Mouse (Mus musculus) layer of hippocampus, adult 2 months (tissue): ENCODE results near the gene Sec14l2. TPM values are rescaled to one million over a fixed set of nuclear protein-coding genes. Genes with fewer than 3 reads are reported as not detected.
A peak's percentile ranks its signal among the peaks of the same experiment; 100 is the strongest.

Experiments used
- DNase-seq, 2 experiments: peaks; one replicate each; pipeline ENCODE4 v3.0.0; 2022; ENCODE audit warnings: low spot score in 2 of 2
- H3K27ac ChIP-seq: fragments of 200-600 bp; 2 replicates; pipeline ENCODE4 v1.8.1; 2022
- H3K4me3 ChIP-seq: fragments of 200-600 bp; 2 replicates; pipeline ENCODE4 v1.8.1; 2022; ENCODE audit warnings: mild to moderate bottlenecking
- CTCF ChIP-seq: fragments of 200-600 bp; conservative IDR thresholded peaks from 2 replicates; pipeline ENCODE4 v1.8.1; 2022; ENCODE audit warnings: antibody characterized with exemption, mild to moderate bottlenecking, moderate library complexity
- microRNA-seq, 2 experiments: library from miRNA; unstranded; fragments of <30 nt; microRNA quantifications; one replicate each; pipeline ENCODE4 v1.2.0; 2021
- total RNA-seq, 2 experiments: library from RNA; stranded (reverse); gene quantifications; 2 replicates each; pipeline ENCODE4 v1.2.3; 2021

Gene Sec14l2
- total RNA-seq, 2 experiments from 2014 or later = 62.8 to 67.6 TPM

GRCm38 (mm10) chr11:4053586-4053985 lies 69.6 kb downstream of the Sec14l2 start:
- DNase-seq = peak; percentile 50 to 88
- no peak overlapping the region for H3K4me3 ChIP-seq
- TF ChIP-seq CTCF = peak; percentile 96
- H3K27ac ChIP-seq = no peak overlapping the region

- TF ChIP-seq CTCF = no peak
These were observed 74.8 kb downstream of the Sec14l2 start for GRCm38 (mm10) chr11:4048438-4048837.

GRCm38 (mm10) chr11:4047766-4048165 lies 75.4 kb downstream of the Sec14l2 start:
- H3K4me3 ChIP-seq = no peak overlapping the region
- no peak for DNase-seq
- no peak overlapping the region for H3K27ac ChIP-seq
- no peak for TF ChIP-seq CTCF

More at GRCm38 (mm10) chr11:4048438-4048837, 74.8 kb downstream of the Sec14l2 start:
- H3K4me3 ChIP-seq = no peak overlapping the region
- no peak for DNase-seq
- H3K27ac ChIP-seq = no peak overlapping the region

Small RNA genes within 50 kb of the gene (microRNA-seq; reads per million reads assigned to microRNA genes)
- 1.5 to 3.2 reads per million in 2 experiments for gene Mir3060

Other genes with a start within 250 kb of the Sec14l2 start
- gene 4921536K21Rik, start 228.3 kb downstream of the Sec14l2 start, total RNA-seq = under 1 TPM; 0.39 to 0.41 TPM
- 10 to 100 TPM; 24.6 to 26.0 TPM for gene Dusp18, start 228.2 kb downstream of the Sec14l2 start, total RNA-seq
- gene Slc35e4, start 208.8 kb downstream of the Sec14l2 start, total RNA-seq = 10 to 100 TPM; 16.9 TPM
- gene Tcn2, start 191.3 kb downstream of the Sec14l2 start, total RNA-seq = 10 to 100 TPM; 18.5 to 19.4 TPM
- 10 to 100 TPM; 34.8 to 40.5 TPM for gene Pes1, start 159.4 kb downstream of the Sec14l2 start, total RNA-seq
- gene 4930556J24Rik, start 146.6 kb downstream of the Sec14l2 start, total RNA-seq = not detected
- 1 to 10 TPM; 8.5 to 9.8 TPM for gene Gal3st1, start 139.8 kb downstream of the Sec14l2 start, total RNA-seq
- under 1 TPM; 0.17 to 0.64 TPM for gene Sec14l4, start 92.0 kb downstream of the Sec14l2 start, total RNA-seq
- 1 to 10 TPM; 1.3 to 2.6 TPM for gene Sec14l3, start 58.6 kb downstream of the Sec14l2 start, total RNA-seq
- 100 to 1,000 TPM; 115 to 119 TPM for gene Mtfp1, start 28.0 kb downstream of the Sec14l2 start, total RNA-seq
- gene Rnf215, start 11.8 kb upstream of the Sec14l2 start, total RNA-seq = 10 to 100 TPM; 33.8 to 35.6 TPM
- 10 to 100 TPM; 12.2 to 12.8 TPM for gene Ccdc157, start 36.9 kb upstream of the Sec14l2 start, total RNA-seq
- gene Sf3a1, start 36.9 kb upstream of the Sec14l2 start, total RNA-seq = 10 to 100 TPM; 72.3 to 74.1 TPM
- 10 to 100 TPM; 27.3 to 29.4 TPM for gene Tbc1d10a, start 63.4 kb upstream of the Sec14l2 start, total RNA-seq
- gene Castor1, start 94.8 kb upstream of the Sec14l2 start, total RNA-seq = 1 to 10 TPM; 5.3 to 5.8 TPM
- under 1 TPM; 0.15 to 0.20 TPM for gene Osm, start 113.0 kb upstream of the Sec14l2 start, total RNA-seq
- gene Lif, start 134.1 kb upstream of the Sec14l2 start, total RNA-seq = 1 to 10 TPM in 1 of 2 experiments, under 1 TPM in 1; 0.92 to 1.7 TPM